Mouse (Mus musculus): ENCODE results near the gene Csnk1g1. TPM values are rescaled to one million over a fixed set of nuclear protein-coding genes. Genes with fewer than 3 reads are reported as not detected.

Csnk1g1 gene
- polyA plus RNA-seq, 1 experiment from 2014 or later: 17.3 TPM

GRCm38 (mm10) chr9:65909301-65909801 is 627 bp downstream of the Csnk1g1 start:
- ATAC-seq (replicated peaks; ENCODE audit: insufficient number of reproducible peaks, low FRiP score, low TSS enrichment): peak; percentile 20
- under 1% methylated on average over 34 of the region's 34 CpGs for WGBS (ENCODE audit: insufficient replicate concordance)
- no peaks in the 10 kb centered on the region for H3K9me3 ChIP-seq (replicated peaks; ENCODE audit: control insufficient read depth, low read length)
- peaks cover 3% of the 10 kb centered on the region; the same call in 1 of the 2 replicates for H3K36me3 ChIP-seq (ENCODE audit: control insufficient read depth, insufficient read depth, low read length)
- H3K4me1 ChIP-seq (ENCODE audit: control insufficient read depth, insufficient read depth, low read length): 0 out of 2 replicates have a peak, but pooled peaks cover 5% of the 10 kb centered on the region
- H3K27ac ChIP-seq (ENCODE audit: low read depth, low read length): peak overlapping the region; percentile 84
- H3K9ac ChIP-seq (ENCODE audit: low read depth, low read length): peak overlapping the region; percentile 88
- H3K27me3 ChIP-seq (ENCODE audit: control insufficient read depth, insufficient read depth, low read length): no peaks in the 10 kb centered on the region
- H3K4me3 ChIP-seq (ENCODE audit: low read depth, low read length): peak overlapping the region; percentile 86
- peak overlapping the region; percentile 73 for H3K4me2 ChIP-seq

GRCm38 (mm10) chr9:65909837-65910236 is 1.1 kb downstream of the Csnk1g1 start:
- peak overlapping the region; percentile 88 for H3K9ac ChIP-seq (ENCODE audit: low read depth, low read length)
- H3K27me3 ChIP-seq (ENCODE audit: control insufficient read depth, insufficient read depth, low read length): no peaks in the 10 kb centered on the region
- H3K27ac ChIP-seq (ENCODE audit: low read depth, low read length): peak overlapping the region; percentile 84; the same call in 1 of the 2 replicates
- peak overlapping the region; percentile 86 for H3K4me3 ChIP-seq (ENCODE audit: low read depth, low read length)
- H3K36me3 ChIP-seq (ENCODE audit: control insufficient read depth, insufficient read depth, low read length): peaks cover 2% of the 10 kb centered on the region; the same call in 1 of the 2 replicates
- no peak for ATAC-seq (replicated peaks; ENCODE audit: insufficient number of reproducible peaks, low FRiP score, low TSS enrichment)
- H3K4me1 ChIP-seq (ENCODE audit: control insufficient read depth, insufficient read depth, low read length): 0 out of 2 replicates have a peak, but pooled peaks cover 5% of the 10 kb centered on the region
- 5% methylated on average over 4 of the region's 4 CpGs for WGBS (ENCODE audit: insufficient replicate concordance)
- peak overlapping the region; percentile 73 for H3K4me2 ChIP-seq
- no peaks in the 10 kb centered on the region for H3K9me3 ChIP-seq (replicated peaks; ENCODE audit: control insufficient read depth, low read length)

- Histone ChIP-seq H3K27ac (ENCODE audit: low read depth, low read length) (no peak overlapping the region), H3K9me3 (replicated peaks; ENCODE audit: control insufficient read depth, low read length) (no peaks in the 10 kb centered on the region), H3K36me3 (ENCODE audit: control insufficient read depth, insufficient read depth, low read length) (no peaks in the 10 kb centered on the region), H3K4me3 (ENCODE audit: low read depth, low read length) (no peak overlapping the region), H3K4me2 (no peak overlapping the region), H3K4me1 (ENCODE audit: control insufficient read depth, insufficient read depth, low read length) (0 out of 2 replicates have a peak, but pooled peaks cover 7% of the 10 kb centered on the region), H3K9ac (ENCODE audit: low read depth, low read length) (no peak overlapping the region), H3K27me3 (ENCODE audit: control insufficient read depth, insufficient read depth, low read length) (no peaks in the 10 kb centered on the region)
- no peak for ATAC-seq (replicated peaks; ENCODE audit: insufficient number of reproducible peaks, low FRiP score, low TSS enrichment)
- 51% methylated on average over 2 of the region's 2 CpGs for WGBS (ENCODE audit: insufficient replicate concordance)
These were observed 5.3 kb downstream of the Csnk1g1 start for GRCm38 (mm10) chr9:65913976-65914375.

GRCm38 (mm10) chr9:65917015-65917414 is 8.3 kb downstream of the Csnk1g1 start:
- H3K27me3 ChIP-seq (ENCODE audit: control insufficient read depth, insufficient read depth, low read length): no peaks in the 10 kb centered on the region
- WGBS (ENCODE audit: insufficient replicate concordance): 87% methylated on average over 1 of the region's 1 CpGs
- H3K9ac ChIP-seq (ENCODE audit: low read depth, low read length): no peak overlapping the region
- H3K4me2 ChIP-seq: no peak overlapping the region
- H3K4me1 ChIP-seq (ENCODE audit: control insufficient read depth, insufficient read depth, low read length): 0 out of 2 replicates have a peak, but pooled peaks cover 5% of the 10 kb centered on the region
- no peak for ATAC-seq (replicated peaks; ENCODE audit: insufficient number of reproducible peaks, low FRiP score, low TSS enrichment)
- H3K36me3 ChIP-seq (ENCODE audit: control insufficient read depth, insufficient read depth, low read length): no peaks in the 10 kb centered on the region
- H3K9me3 ChIP-seq (replicated peaks; ENCODE audit: control insufficient read depth, low read length): no peaks in the 10 kb centered on the region
- no peak overlapping the region for H3K4me3 ChIP-seq (ENCODE audit: low read depth, low read length)
- no peak overlapping the region for H3K27ac ChIP-seq (ENCODE audit: low read depth, low read length)

- ATAC-seq (replicated peaks; ENCODE audit: insufficient number of reproducible peaks, low FRiP score, low TSS enrichment): no peak
- H3K27me3 ChIP-seq (ENCODE audit: control insufficient read depth, insufficient read depth, low read length): no peaks in the 10 kb centered on the region
These were observed 19.7 kb downstream of the Csnk1g1 start for GRCm38 (mm10) chr9:65928456-65928855.

GRCm38 (mm10) chr9:65929826-65930225 is 21.1 kb downstream of the Csnk1g1 start:
- ATAC-seq (replicated peaks; ENCODE audit: insufficient number of reproducible peaks, low FRiP score, low TSS enrichment): no peak
- no peak overlapping the region for H3K27ac ChIP-seq (ENCODE audit: low read depth, low read length)
- no peaks in the 10 kb centered on the region for H3K9me3 ChIP-seq (replicated peaks; ENCODE audit: control insufficient read depth, low read length)
- H3K4me1 ChIP-seq (ENCODE audit: control insufficient read depth, insufficient read depth, low read length): no peaks in the 10 kb centered on the region
- H3K36me3 ChIP-seq (ENCODE audit: control insufficient read depth, insufficient read depth, low read length): no peaks in the 10 kb centered on the region
- H3K4me3 ChIP-seq (ENCODE audit: low read depth, low read length): no peak overlapping the region
- H3K27me3 ChIP-seq (ENCODE audit: control insufficient read depth, insufficient read depth, low read length): no peaks in the 10 kb centered on the region
- no peak overlapping the region for H3K9ac ChIP-seq (ENCODE audit: low read depth, low read length)
- no peak overlapping the region for H3K4me2 ChIP-seq

More at GRCm38 (mm10) chr9:65928456-65928855, 19.7 kb downstream of the Csnk1g1 start:
- Histone ChIP-seq H3K4me2 (no peak overlapping the region), H3K4me3 (ENCODE audit: low read depth, low read length) (no peak overlapping the region), H3K9ac (ENCODE audit: low read depth, low read length) (no peak overlapping the region), H3K4me1 (ENCODE audit: control insufficient read depth, insufficient read depth, low read length) (no peaks in the 10 kb centered on the region), H3K36me3 (ENCODE audit: control insufficient read depth, insufficient read depth, low read length) (no peaks in the 10 kb centered on the region), H3K9me3 (replicated peaks; ENCODE audit: control insufficient read depth, low read length) (no peaks in the 10 kb centered on the region), H3K27ac (ENCODE audit: low read depth, low read length) (no peak overlapping the region)

- H3K36me3 ChIP-seq (ENCODE audit: control insufficient read depth, insufficient read depth, low read length): no peaks in the 10 kb centered on the region
- H3K27me3 ChIP-seq (ENCODE audit: control insufficient read depth, insufficient read depth, low read length): no peaks in the 10 kb centered on the region
- no peak for ATAC-seq (replicated peaks; ENCODE audit: insufficient number of reproducible peaks, low FRiP score, low TSS enrichment)
- H3K4me3 ChIP-seq (ENCODE audit: low read depth, low read length): no peak overlapping the region
- no peak overlapping the region for H3K4me2 ChIP-seq
- no peak overlapping the region for H3K27ac ChIP-seq (ENCODE audit: low read depth, low read length)
- H3K9me3 ChIP-seq (replicated peaks; ENCODE audit: control insufficient read depth, low read length): no peaks in the 10 kb centered on the region
- H3K9ac ChIP-seq (ENCODE audit: low read depth, low read length): no peak overlapping the region
- 88% methylated on average over 2 of the region's 2 CpGs for WGBS (ENCODE audit: insufficient replicate concordance)
- no peaks in the 10 kb centered on the region for H3K4me1 ChIP-seq (ENCODE audit: control insufficient read depth, insufficient read depth, low read length)
These were observed 28.8 kb downstream of the Csnk1g1 start for GRCm38 (mm10) chr9:65937566-65937965.

DNA sequence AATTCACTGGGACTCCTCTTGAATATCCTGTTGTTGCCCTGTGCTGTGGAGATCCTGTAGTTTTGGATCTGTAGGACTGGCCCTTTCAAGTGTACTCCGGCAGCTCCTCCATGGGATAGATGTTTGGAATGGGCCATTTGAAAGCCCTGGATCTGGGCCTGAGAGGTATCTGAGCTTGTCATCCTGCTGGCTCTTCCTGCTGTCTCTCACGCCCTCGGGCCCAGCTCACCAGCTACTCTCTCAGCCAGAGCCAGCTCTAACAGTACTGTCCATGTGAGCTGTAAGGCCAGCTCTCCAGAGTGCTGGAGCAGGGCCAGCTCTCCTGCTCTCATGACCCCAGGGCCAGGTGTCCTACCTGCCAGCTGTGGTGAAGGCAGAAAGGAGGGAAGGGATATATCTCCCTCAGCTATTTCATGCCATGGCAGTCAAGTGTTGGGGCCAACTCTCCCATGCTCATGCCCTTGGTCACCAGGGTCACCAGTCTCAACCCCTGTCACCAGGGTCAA is 42.4 kb downstream of the Csnk1g1 start:
- 73% methylated on average over 3 of the region's 3 CpGs for WGBS (ENCODE audit: insufficient replicate concordance)
- Histone ChIP-seq H3K27me3 (ENCODE audit: control insufficient read depth, insufficient read depth, low read length) (no peaks in the 10 kb centered on the region), H3K9ac (ENCODE audit: low read depth, low read length) (no peak overlapping the region), H3K9me3 (replicated peaks; ENCODE audit: control insufficient read depth, low read length) (no peaks in the 10 kb centered on the region), H3K4me1 (ENCODE audit: control insufficient read depth, insufficient read depth, low read length) (no peaks in the 10 kb centered on the region), H3K27ac (ENCODE audit: low read depth, low read length) (no peak overlapping the region), H3K36me3 (ENCODE audit: control insufficient read depth, insufficient read depth, low read length) (0 out of 2 replicates have a peak, but pooled peaks cover 2% of the 10 kb centered on the region), H3K4me3 (ENCODE audit: low read depth, low read length) (no peak overlapping the region), H3K4me2 (no peak overlapping the region)
- ATAC-seq (replicated peaks; ENCODE audit: insufficient number of reproducible peaks, low FRiP score, low TSS enrichment): no peak

DNA sequence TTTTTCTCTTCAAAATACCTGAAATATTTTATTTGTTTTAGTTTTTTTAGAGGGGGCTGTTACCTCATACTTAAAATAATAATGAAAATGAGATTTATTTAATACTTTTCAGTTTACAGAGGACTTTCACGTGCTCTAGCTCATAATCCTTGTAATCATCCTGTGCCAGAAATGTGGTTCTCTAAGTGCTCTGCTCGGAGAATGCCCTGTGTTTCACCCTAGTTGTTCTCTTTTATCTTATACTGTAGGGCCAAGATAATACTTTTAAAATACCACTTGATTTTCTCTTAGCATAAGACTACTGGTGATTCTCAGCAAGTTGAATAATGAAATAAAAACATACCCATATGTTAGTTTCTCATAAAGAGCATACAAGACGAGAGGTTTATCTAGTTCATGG is 61.3 kb downstream of the Csnk1g1 start:
- no peak overlapping the region for H3K9ac ChIP-seq (ENCODE audit: low read depth, low read length)
- peaks cover 3% of the 10 kb centered on the region; the same call in 1 of the 2 replicates for H3K4me1 ChIP-seq (ENCODE audit: control insufficient read depth, insufficient read depth, low read length)
- no peak overlapping the region for H3K4me3 ChIP-seq (ENCODE audit: low read depth, low read length)
- H3K4me2 ChIP-seq: no peak overlapping the region
- WGBS (ENCODE audit: insufficient replicate concordance): 52% methylated on average over 3 of the region's 3 CpGs
- H3K9me3 ChIP-seq (replicated peaks; ENCODE audit: control insufficient read depth, low read length): no peaks in the 10 kb centered on the region
- no peak for ATAC-seq (replicated peaks; ENCODE audit: insufficient number of reproducible peaks, low FRiP score, low TSS enrichment)
- H3K27me3 ChIP-seq (ENCODE audit: control insufficient read depth, insufficient read depth, low read length): no peaks in the 10 kb centered on the region
- H3K27ac ChIP-seq (ENCODE audit: low read depth, low read length): no peak overlapping the region
- no peaks in the 10 kb centered on the region for H3K36me3 ChIP-seq (ENCODE audit: control insufficient read depth, insufficient read depth, low read length)
